Mouse (Mus musculus) brain, embryonic 14.5 days (tissue): Measurements from ENCODE around the gene Kank2.

ENCODE experiments used
- CTCF ChIP-seq: fragments of 200-500 bp; IDR thresholded peaks from 2 replicates; pipeline ENCODE4 v1.5.1; 2012; ENCODE audit warnings: inconsistent platforms, mild to moderate bottlenecking, moderate library complexity, borderline replicate concordance; ENCODE audit not compliant: insufficient read depth, insufficient read length; ENCODE audit errors: extremely low read depth
- POLR2A ChIP-seq: fragments of 200-500 bp; IDR thresholded peaks from 2 replicates; pipeline ENCODE4 v1.6.1; 2012; ENCODE audit warnings: mild to moderate bottlenecking, inconsistent platforms, borderline replicate concordance; ENCODE audit not compliant: poor library complexity, insufficient read depth, insufficient read length, severe bottlenecking; ENCODE audit errors: extremely low read depth

GRCm38 (mm10) chr9:21726218-21726975 lies 72.1 kb downstream of the Kank2 start:
- TF ChIP-seq POLR2A (no peak), CTCF (no peak)
